Mouse (Mus musculus) kidney, adult 9 months (tissue): Measurements from ENCODE around the gene St6galnac3.
A peak's percentile ranks its signal among the peaks of the same experiment; 100 is the strongest.

Experiments used
- DNase-seq: peaks from one replicate; pipeline ENCODE4 v3.0.0; 2022

Gene St6galnac3

DNA sequence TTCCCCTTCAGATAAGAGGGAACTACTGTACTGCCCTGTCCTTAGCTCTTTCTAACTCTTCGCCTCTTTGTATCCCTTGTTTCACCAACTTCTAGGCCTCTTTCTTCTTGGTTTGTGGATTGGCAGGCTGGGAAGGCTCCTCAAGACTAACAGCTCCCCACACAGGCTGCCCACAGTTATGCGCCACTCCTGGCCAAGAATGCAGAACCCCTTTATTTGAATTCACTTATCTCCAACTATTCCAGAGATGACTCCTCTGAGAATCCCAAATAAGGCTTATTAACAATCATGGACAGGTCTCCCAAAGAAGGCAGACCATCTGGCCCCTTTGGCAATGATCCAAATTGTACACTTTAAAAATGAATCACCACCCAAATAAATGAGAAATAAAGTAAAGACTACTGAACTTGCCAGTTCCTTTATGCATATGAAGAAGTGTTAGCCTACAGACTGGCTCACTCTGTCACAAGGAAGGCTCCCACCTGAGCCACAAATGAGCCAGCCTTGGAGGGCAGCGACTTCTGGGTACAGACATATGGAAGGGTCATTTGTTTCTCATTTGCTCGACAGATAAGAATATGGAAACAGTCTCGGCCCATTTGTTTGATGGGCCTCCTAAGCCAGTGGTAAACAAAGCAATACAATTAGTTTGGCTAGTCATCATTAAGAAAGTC, 390.7 kb downstream of the St6galnac3 start:
- DNase-seq: no peak

DNA sequence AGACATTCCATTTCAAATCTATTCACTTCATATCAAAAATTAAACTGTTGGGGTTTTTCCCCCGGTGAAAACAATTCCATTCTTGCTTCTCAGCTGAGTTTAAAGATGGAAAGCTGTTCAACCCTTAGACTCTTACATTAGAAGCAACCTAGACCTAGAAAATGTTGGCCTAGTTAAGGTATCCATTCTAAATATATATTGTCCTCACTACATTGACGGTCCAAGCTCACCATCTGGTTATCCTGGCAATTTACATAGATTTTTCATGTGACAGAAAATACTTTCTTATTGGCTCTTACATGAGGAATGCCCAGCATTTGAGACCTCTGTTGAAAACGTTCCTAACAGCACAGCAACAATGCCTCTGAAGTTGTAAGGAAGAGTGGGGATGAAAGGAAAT, 400.7 kb downstream of the St6galnac3 start:
- no peak for DNase-seq

DNA sequence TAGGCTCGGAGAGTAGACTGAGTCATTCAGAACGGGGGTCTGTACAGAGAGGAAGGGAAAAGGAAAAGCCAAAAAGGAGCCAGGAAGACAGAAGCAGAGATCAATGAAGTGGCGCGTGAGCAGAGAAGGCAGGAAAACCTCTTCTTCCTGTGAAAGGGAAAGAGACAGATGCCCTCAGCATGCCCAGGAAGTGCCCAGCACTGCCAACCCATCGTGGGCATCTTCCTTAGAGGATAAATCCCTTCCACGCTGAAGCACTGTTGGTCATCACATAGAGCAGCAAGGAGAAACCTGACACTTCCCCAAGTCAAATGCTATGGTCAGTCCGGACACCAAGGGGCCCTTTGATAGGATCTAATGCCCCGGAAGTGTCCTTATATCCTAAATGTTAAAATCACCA, 401.5 kb downstream of the St6galnac3 start:
- DNase-seq: no peak

- DNase-seq: no peak
Measured at GRCm38 (mm10) chr3:153313583-153313982, 411.4 kb downstream of the St6galnac3 start.

GRCm38 (mm10) chr3:153313167-153313566, 411.8 kb downstream of the St6galnac3 start:
- DNase-seq: no peak

DNA sequence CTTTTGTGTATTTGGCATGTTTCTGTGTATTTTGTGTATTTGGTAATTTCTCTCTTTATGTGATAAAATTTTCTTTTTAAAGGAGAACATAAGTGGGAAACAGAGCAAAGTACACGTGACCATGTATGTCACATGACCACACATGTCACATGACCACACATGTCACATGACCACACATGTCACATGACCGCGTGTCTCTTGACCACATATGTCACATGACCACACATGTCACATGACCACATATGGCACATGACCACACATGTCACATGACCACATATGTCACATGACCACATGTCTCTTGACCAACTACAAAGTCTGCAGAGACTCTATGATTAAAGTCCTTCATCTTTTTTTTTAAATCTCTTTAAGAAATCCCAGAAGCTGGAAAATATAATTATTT, 413.0 kb downstream of the St6galnac3 start:
- no peak for DNase-seq

- no peak for DNase-seq
Measured at GRCm38 (mm10) chr3:153308379-153308778, 416.6 kb downstream of the St6galnac3 start.

DNA sequence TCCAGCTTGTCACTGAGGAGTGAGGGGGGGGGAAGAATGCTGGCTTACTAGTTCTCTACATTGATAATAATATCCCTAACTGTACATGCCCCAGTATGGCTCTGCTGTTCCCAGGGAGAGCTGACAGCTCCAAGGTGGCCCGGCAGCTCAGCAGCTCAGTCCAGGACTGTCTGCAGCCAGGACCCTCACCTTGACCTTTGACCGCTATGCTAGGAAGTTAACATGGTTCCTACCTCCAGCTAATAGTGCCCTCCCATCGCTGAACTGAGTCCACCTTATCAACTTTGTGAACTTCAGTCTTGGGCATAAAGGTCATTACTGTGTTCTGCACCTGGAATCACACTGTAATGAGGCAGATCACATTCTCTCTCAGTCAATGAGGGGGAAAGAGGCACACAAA, 419.8 kb downstream of the St6galnac3 start:
- DNase-seq: no peak

DNA sequence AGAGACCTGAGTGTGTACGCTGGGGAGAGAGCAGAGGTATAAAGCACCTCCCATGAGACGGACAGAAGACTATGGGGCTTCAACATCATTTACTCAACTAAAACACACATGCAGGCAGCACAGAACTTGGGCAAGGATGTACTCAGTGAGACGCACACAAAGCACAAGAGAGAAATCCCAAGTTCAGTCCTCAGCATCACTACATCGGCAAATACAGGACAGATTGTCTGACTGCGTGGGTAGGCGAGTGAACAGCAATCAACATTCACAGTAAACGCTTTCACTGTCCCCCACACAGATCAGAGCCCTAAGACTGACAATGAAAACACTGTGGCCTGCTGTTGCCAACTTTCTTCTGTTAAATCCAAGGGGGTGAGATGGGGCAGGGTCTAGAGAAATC, 422.6 kb downstream of the St6galnac3 start:
- no peak for DNase-seq

DNA sequence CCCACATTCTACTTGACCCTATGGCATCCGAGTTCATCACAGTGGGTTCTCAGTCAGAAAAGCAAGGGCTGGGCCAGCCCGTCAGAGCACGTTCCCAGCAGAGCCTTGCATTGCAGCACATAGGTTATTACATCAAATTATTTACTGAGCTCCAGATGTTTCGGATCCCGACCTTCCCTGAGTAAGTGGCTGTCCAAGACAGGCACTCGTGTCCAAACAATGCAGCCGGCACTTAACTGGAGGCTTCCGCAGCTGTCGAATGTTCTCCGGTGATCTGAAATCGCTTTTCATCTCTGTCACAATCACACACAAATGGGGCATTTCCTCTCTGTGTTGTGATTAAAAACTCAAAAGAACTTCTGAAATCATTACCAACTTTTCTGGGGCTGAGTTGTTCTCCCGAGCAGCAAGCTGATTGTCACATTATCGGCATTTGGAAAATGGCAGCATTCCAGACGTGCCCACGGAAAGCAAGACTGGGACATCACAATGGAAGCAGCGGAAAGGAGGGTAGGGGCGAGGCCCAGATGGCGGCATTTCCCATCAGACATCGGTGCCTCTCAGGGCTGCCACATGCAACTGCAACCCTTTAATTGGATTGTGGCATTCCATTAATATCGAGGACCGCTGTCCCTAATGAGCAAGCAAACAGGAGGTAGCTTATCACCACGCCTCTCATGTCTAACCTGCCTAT, 428.5 kb downstream of the St6galnac3 start:
- DNase-seq: no peak

GRCm38 (mm10) chr3:153292853-153293252, 432.1 kb downstream of the St6galnac3 start:
- DNase-seq: no peak

GRCm38 (mm10) chr3:153292363-153292762, 432.6 kb downstream of the St6galnac3 start:
- DNase-seq: no peak

- no peak for DNase-seq
Measured at GRCm38 (mm10) chr3:153291406-153292045, 433.4 kb downstream of the St6galnac3 start.

DNA sequence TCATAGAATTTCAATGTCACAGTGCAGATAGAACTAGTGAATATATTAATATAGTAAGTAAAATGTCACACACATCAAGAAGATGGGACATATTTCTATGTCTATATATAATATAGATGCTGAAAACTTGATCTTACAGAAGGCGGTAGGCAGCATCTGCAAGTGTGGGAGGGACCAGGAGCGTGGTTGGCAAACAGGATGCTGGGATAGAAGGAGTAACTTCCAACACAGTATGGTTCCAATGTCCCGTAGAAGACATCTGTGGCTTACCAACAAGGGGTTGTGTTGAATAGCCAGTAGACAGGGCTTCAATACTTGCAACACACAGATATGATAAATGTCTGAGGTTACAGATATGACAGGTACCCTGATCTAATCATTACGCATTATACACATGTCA, 435.0 kb downstream of the St6galnac3 start:
- no peak for DNase-seq

DNA sequence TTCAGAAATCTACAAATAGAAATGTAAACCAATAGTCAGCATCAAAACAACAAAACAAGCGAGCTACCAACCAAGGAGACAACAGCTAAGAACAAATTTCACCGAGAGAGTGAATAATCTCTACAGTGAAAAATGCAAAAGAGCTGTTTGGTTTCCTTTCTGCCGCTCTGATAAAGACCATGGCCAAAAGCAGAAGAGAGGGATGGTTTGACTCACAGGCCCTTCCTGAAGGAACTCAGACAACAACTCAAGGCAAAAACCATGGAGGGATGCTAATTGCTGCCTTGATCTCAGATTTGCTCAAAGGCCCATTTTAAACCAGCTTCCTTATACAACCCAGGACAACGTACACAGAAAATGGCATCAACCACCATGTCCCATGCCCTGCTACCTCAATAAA, 437.4 kb downstream of the St6galnac3 start:
- no peak for DNase-seq

DNA sequence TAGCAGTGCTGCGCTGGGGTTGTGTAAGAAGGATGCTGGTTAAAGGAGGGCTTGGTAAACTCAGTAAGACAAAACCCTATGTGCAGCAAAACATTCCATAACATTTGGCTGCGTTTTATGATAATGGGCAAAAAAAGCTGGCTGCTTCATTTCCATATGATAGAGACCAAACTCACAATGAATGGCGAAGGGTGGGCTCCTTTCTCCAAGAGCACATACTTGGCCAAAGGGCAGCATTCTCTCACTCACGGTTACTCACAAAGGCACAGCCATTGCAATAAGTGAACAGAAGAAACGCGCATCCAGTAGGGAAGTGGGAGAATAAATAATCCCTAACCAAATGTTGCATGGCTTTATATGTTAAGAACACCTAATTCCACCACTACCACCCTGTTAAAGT, 437.9 kb downstream of the St6galnac3 start:
- DNase-seq: no peak

- DNase-seq: no peak
Measured at GRCm38 (mm10) chr3:153282123-153282765, 442.7 kb downstream of the St6galnac3 start.

DNA sequence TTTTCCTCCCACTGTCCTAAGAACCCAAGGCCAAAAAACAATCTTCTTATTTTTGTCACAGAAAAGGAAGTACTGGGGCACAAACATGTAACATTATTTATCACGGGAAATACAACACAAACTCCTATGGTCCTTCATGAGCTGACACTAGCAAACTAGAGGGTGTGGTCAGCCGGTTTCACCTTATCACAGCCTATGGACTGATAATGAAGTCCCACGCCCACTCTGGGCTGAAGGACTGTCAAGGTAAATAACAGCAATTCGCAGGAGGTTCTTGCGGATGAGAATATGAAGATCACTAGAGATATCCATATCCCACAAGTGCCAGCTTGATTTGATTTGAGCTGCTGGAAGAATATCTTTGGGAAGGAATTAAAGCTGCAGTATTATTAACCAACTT, 446.7 kb downstream of the St6galnac3 start:
- DNase-seq: no peak

DNA sequence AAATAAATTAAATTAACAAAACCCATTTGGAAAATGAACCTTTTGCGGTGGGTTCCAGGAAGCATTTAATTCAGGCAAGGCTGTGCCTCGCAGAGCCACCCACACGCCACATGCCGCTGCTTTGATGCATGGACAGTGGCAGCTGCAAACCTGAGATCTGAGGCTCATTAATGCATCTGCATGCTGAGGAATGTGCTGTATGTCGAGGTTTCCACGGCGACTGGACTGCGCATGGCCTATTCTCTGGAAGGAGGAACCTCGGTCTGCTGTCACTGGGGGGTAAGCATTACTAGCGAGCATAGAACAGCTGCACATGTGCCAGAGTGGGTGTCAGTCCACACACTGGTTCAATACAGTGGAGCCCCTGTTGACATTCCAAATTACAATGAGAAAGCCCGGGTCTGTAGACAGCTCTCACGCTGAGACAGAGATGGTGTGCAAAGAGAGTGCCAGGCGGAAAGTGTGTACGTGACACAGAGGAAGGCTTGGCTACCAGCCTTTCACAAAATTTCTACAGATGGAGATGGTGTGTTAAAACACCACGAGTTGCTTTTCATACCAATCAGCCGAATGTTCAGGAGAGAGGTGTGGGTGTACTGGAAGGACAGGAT, 447.5 kb downstream of the St6galnac3 start:
- no peak for DNase-seq

DNA sequence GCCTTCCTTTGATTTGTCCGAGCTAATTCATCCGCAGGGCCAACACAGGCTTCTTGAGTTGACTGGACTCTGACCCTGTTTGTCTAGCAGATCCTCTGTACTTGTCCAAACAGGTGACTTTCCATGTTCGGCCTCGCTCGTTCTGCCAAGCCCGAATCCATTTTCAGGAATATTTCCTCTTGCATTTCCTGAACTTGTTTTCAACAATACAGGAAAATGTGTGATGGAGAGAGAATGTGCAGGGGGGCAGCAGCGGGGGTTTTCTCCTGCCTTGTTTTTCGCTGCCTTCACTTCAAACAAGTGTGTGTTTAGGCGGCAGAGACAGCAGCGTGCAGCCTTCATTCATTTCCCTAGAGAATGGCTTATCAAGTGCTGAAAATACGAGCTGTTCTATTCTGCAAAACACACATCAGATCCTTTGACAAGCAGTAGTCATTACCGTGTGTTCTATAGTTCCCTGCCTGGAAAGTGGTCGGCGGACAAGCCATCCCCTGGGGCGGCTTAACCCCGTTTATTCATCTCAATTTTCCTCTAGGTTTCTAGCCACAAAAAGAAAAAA, 448.1 kb downstream of the St6galnac3 start:
- DNase-seq: peak; percentile 4

DNA sequence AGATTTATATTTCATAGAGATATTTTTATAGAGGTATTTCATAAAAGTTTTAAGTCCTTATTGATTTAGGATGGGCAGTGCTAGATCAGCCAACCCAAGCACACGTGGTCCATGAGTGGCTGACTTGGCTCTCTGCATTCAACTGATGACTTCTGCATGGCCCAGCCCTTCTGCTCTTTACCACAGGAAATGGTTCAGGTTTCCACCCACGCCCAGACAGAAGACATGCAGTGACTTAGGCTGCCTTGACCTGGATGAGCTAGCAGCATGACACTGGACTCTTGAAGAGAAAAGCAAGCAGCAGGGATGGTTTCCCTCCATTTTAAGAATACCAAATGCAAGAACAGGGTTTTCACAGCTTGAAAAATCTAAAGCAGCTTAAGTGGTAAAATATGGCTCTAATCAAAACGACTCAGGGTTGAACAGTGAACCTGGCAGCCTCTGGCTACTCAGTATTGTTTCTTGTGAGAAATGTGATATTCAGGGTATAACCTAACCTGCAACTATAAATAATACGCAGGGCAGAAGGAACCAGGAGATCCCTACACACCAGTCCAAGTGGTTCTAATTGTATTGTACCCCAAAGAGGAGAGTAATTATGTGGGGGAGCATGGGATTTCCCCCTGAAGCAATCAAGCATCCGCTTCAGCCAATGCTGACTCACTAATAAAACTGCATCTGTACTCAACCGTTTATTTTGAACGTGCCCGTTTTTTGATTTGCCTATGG, 448.7 kb downstream of the St6galnac3 start:
- DNase-seq: no peak

DNA sequence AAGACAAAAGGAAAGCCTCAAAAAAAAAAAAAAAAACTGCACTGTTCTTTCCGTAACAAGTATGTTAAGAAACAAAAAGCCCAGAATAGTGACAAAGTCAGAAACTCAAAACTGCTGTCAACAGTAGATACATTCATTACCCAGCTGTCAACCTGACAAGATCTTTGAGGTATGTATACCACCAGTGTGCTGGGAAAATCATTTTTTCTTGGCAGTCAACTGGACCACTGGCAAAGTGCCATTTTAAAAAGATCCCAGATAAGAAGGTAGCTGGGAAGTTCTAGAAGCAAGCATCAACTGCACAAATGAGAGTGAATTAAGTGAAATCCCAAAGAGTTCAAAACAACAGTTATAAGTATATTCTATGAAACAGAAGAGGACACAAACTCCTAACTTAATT, 452.7 kb downstream of the St6galnac3 start:
- no peak for DNase-seq
